Mouse (Mus musculus) neural tube, embryonic 11.5 days (tissue): ENCODE data around the gene Mrc2. TPM values are rescaled to one million over a fixed set of nuclear protein-coding genes. Genes with fewer than 3 reads are reported as not detected.
A peak's percentile ranks its signal among the peaks of the same experiment; 100 is the strongest.

ENCODE experiments used
- ATAC-seq: fragments of 200-750 bp; cut with Nextera tagmentation; 2 replicates; pipeline ENCODE4 v1.8.0; 2017; ENCODE audit warnings: moderate number of reproducible peaks, mild to moderate bottlenecking, moderate TSS enrichment, moderate library complexity; ENCODE audit not compliant: insufficient read depth, low FRiP score, low TSS enrichment
- DNase-seq: peaks from one replicate; pipeline ENCODE4 v3.0.0-alpha.2; 2015; ENCODE audit warnings: low spot score
- H3K27ac ChIP-seq: fragments of 300-500 bp; sonication (generic); 2 replicates; pipeline ENCODE4 v1.5.1; 2014; ENCODE audit warnings: low read depth, mild to moderate bottlenecking, low read length
- H3K27me3 ChIP-seq: fragments of 300-500 bp; sonication (generic); 2 replicates; pipeline ENCODE4 v1.6.1; 2014; ENCODE audit warnings: mild to moderate bottlenecking, low read length, mixed read lengths; ENCODE audit not compliant: control insufficient read depth, insufficient read depth
- H3K36me3 ChIP-seq: fragments of 300-500 bp; sonication (generic); 2 replicates; pipeline ENCODE4 v1.6.1; 2014; ENCODE audit warnings: mild to moderate bottlenecking, low read length, moderate library complexity, mixed read lengths; ENCODE audit not compliant: control insufficient read depth, insufficient read depth
- H3K4me1 ChIP-seq: fragments of 300-500 bp; sonication (generic); 2 replicates; pipeline ENCODE4 v1.6.1; 2014; ENCODE audit warnings: low read length, mixed read lengths; ENCODE audit not compliant: control insufficient read depth, insufficient read depth
- H3K4me2 ChIP-seq: fragments of 300-500 bp; sonication (generic); 2 replicates; pipeline ENCODE4 v1.6.1; 2014; ENCODE audit warnings: low read depth, mild to moderate bottlenecking, moderate library complexity
- H3K4me3 ChIP-seq: fragments of 300-500 bp; sonication (generic); 2 replicates; pipeline ENCODE4 v1.5.1; 2014; ENCODE audit warnings: low read depth, low read length
- H3K9ac ChIP-seq: fragments of 300-500 bp; sonication (generic); 2 replicates; pipeline ENCODE4 v1.6.1; 2014; ENCODE audit warnings: mild to moderate bottlenecking, low read length
- H3K9me3 ChIP-seq: fragments of 300-500 bp; sonication (generic); 2 replicates; pipeline ENCODE4 v1.6.1; 2016; ENCODE audit warnings: low read length; ENCODE audit not compliant: control insufficient read depth
- WGBS: fragments of 180-500 bp; shearing (Covaris S2); extraction: QIAGEN DNeasy Blood & Tissue Kit; methylation state at CpG from one replicate; pipeline ENCODE4 v1.1.7; 2014; 5-methylcytosine and 5-hydroxymethylcytosine counted together
- polyA plus RNA-seq: library from polyadenylated mRNA; unstranded; fragments of >200 nt; fragmentation: Nextera tagmentation; extraction: Ambion mirVana; gene quantifications from 2 replicates; pipeline ENCODE4 v1.2.1, GENCODE M21; 2014

The Mrc2 gene
- polyA plus RNA-seq, 1 experiment from 2014 or later: 9.3 TPM

DNA sequence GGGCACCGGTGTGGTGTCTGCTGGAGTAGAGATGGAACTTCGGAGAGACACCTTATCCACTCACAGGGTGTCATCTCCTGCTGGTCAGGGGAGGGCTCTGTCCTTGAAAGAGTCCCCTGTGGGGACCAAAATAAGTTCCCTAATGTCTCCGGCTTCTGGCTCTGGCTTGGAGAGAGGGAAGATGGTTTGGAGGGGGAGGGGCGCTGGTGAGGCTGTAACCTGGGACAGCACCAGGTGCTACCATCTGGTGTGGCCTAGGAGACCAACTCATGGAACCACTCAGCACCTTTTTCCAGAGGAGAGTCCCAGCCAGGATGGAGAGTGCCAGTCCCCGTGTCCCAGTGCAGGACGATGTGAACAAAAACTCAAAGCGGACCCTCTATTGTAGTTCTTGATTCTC is 58.2 kb downstream of the Mrc2 start:
- H3K36me3 ChIP-seq: peaks cover 2% of the 10 kb centered on the region
- no peak overlapping the region for H3K27ac ChIP-seq
- no peak overlapping the region for H3K4me2 ChIP-seq
- no peaks in the 10 kb centered on the region for H3K9me3 ChIP-seq
- H3K27me3 ChIP-seq: no peaks in the 10 kb centered on the region
- no peak for DNase-seq
- no peaks in the 10 kb centered on the region for H3K4me1 ChIP-seq
- H3K4me3 ChIP-seq: no peak overlapping the region
- WGBS: 86% methylated on average over 7 of the region's 7 CpGs
- no peak overlapping the region for H3K9ac ChIP-seq
- no peak for ATAC-seq

DNA sequence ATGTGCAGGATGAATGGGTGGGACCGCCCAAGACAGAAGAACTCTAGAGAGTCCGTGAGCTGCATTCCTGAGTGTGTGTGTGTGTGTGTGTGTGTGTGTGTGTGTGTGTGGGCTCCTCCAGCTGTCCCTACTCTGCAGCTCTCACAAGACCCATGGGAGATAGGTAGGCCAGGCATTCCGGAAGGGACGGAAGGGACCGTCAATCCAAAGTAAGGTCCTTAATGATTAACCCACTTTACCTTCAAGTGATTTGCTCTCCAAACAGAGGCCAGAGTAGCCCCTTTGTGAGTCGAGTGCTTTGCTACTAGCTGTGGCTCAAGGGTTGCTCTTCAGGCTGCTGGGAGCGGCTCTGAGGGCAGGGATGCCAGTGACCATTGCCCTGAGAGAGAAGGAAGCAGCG is 59.7 kb downstream of the Mrc2 start:
- Histone ChIP-seq H3K9ac (no peak overlapping the region), H3K9me3 (no peaks in the 10 kb centered on the region), H3K27me3 (no peaks in the 10 kb centered on the region), H3K4me1 (no peaks in the 10 kb centered on the region), H3K4me3 (no peak overlapping the region), H3K36me3 (peaks cover 2% of the 10 kb centered on the region), H3K4me2 (no peak overlapping the region), H3K27ac (no peak overlapping the region)
- DNase-seq (no peak), ATAC-seq (no peak)
- WGBS: 60% methylated on average over 8 of the region's 8 CpGs

DNA sequence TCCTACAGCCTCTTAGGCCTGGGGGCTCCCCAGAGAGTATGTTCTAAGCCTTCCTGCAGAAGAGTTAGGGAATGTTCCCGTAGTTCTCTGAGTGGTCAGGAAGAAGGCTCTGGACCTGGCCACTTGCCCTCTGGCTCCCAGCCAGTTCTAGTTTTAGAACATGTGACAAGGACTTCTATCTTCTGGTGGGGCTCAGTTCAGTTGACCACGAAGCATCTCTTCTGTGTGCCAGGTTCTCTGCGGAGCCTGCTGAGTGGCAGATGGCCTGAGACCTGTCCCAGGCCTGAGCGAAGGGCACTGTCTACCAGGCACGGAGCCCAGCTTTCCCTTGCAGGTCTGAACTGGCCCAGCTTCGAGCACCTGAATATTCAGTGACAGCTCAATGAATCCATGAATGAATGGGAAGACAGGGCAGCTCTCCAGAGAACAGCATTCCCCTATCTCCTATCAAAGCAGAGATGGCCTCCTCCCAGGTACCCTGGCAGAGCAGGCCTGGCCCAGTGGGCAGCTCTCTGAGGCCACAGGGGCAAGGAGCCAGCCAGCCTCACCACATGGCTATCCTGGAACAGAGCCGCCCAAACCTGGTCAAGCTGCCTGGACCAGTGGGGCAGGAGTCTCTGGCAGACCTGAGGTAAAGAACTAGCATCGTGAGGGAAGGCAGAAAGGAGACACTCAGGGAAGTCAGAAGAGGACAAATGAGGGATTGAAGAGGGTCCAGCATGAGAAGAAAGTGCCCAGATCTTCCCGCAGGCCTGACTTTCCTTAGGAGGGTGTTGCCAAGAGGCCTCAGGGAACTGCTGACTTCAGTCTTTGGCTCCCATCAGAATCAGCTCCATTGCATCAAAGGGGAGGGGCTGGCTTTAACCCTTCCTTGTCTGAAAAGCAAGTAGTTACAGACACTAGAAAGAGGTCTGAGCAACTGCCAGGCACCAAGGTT is 60.8 kb downstream of the Mrc2 start:
- Histone ChIP-seq H3K4me1 (no peaks in the 10 kb centered on the region), H3K27ac (no peak overlapping the region), H3K4me3 (no peak overlapping the region), H3K36me3 (peaks cover 1% of the 10 kb centered on the region), H3K4me2 (no peak overlapping the region), H3K9ac (no peak overlapping the region), H3K27me3 (no peaks in the 10 kb centered on the region), H3K9me3 (no peaks in the 10 kb centered on the region)
- DNase-seq: no peak
- WGBS: 73% methylated on average over 9 of the region's 9 CpGs
- no peak for ATAC-seq

DNA sequence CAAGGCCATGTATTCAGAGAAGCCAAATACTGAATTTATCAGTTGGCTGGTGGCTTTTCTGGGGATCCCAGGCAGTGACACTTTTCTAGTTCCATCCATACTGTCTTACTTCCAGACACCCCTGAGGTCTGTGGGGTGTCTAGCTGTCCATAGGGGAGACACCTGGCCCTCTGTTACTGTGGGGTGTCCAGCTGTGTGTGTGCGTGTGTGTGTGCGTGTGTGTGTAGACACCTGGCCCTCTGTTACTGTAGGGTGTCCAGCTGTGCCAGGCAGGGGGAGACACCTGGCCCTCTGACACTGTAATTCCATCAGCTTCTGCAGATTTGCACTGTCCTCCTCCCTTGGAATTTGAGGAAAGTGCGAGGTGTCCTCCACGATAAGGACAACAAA is 61.4 kb downstream of the Mrc2 start:
- Histone ChIP-seq H3K9ac (no peak overlapping the region), H3K4me3 (no peak overlapping the region), H3K9me3 (no peaks in the 10 kb centered on the region), H3K4me2 (no peak overlapping the region), H3K27me3 (no peaks in the 10 kb centered on the region), H3K4me1 (no peaks in the 10 kb centered on the region), H3K27ac (no peak overlapping the region), H3K36me3 (no peaks in the 10 kb centered on the region; the same call in none of the 2 replicates)
- ATAC-seq: no peak
- no peak for DNase-seq
- WGBS: 89% methylated on average over 4 of the region's 4 CpGs

DNA sequence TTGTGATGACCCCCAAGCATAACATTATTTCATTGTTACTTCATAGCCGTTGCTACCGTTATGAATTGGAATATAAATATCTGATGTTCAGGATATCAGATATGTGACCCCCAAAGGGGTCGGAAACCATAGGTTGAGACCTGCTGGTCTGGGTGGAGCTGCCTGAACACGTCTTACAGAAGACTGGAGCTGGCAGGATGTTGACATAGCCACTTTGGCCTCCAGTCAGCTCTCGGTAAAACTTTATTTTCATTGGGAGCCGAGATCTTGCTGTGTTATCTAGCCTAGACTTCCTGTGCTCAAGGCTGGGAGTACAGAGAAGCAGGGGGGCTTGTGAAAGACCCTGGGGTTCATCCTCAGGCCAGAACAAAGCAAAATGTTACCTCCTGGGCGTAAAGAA is 63.9 kb downstream of the Mrc2 start:
- Histone ChIP-seq H3K27me3 (no peaks in the 10 kb centered on the region), H3K9ac (no peak overlapping the region), H3K4me3 (no peak overlapping the region), H3K36me3 (no peaks in the 10 kb centered on the region), H3K4me2 (no peak overlapping the region), H3K27ac (no peak overlapping the region), H3K4me1 (no peaks in the 10 kb centered on the region), H3K9me3 (no peaks in the 10 kb centered on the region)
- ATAC-seq (no peak), DNase-seq (no peak)
- WGBS: 78% methylated on average over 7 of the region's 7 CpGs

DNA sequence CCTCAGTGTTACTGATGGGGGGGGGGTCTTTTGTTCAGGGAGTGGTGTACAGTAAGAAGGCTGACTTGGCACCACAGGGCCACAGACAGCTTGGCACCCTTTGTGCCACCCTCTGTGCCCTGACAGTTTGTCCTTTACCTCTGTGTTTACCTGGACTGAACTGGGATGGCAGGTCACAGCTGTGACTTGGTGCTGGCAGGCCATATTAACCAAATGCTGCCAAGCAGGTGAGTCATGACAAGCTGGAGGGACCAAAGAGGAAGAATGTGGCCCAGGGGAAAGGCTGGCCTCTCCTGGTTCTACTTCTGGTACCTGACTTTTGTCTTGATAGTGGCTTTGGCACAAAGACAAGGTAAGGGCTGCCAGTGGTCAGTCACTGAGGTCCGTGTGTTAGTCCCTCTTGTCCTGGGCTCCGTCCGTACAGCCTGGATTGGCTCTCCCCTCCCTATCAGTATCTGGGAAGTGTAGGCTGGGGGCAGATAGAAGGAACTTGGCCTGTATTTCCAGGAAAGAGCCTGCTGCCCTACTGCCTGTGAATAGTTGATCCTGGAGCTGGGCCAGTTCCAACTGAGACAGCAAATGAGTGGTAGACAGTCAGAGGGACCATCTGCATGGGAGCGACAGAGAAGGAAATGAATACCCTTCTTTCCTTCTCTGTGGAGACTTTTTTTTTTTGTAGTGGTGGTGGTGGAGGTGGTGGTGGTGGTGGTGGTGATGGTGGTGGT is 69.8 kb downstream of the Mrc2 start:
- Histone ChIP-seq H3K27me3 (no peaks in the 10 kb centered on the region), H3K4me1 (peaks cover 15% of the 10 kb centered on the region), H3K4me3 (no peak overlapping the region), H3K27ac (no peak overlapping the region), H3K36me3 (no peaks in the 10 kb centered on the region), H3K9ac (no peak overlapping the region), H3K9me3 (no peaks in the 10 kb centered on the region), H3K4me2 (no peak overlapping the region)
- no peak for DNase-seq
- ATAC-seq: no peak
- WGBS: 91% methylated on average over 4 of the region's 4 CpGs

DNA sequence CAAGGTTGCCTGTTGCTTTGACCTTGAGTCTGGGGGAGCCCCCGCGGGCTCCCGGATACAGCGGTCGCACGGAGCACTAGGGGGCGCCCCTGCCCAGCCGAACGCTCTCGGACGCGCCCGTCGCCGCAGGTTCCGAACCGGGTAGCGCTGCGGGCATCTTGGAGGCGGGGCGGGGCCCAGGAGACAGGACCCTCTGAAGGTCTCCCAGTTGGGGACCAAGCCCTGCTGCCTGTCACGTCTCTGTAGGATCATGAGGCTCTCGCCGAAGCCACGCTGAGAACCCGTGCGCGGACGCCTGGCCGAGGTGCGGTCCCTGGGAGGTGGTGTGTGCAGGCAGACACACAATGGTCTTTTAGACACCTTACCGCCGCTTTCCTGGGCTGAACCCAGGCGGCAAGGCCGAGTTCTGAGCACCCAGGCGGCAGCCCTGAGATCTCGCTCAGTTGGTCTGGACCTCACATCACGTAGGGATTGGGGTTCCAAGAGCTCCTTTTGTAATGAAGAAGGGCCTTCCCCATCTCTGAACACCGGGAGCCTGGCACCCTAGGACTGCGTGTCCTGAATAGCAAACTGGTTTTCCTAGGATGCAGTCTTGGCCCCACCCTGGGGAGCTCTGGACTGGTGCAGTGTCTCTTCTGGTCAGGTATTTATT is 70.6 kb downstream of the Mrc2 start:
- H3K4me2 ChIP-seq: peak overlapping the region; percentile 84
- H3K27me3 ChIP-seq: no peaks in the 10 kb centered on the region
- peak overlapping the region; percentile 72 for H3K9ac ChIP-seq
- peak; percentile 89 for DNase-seq
- H3K36me3 ChIP-seq: no peaks in the 10 kb centered on the region
- ATAC-seq: peak; percentile 71
- no peaks in the 10 kb centered on the region for H3K9me3 ChIP-seq
- H3K4me1 ChIP-seq: peaks cover 15% of the 10 kb centered on the region
- WGBS: under 1% methylated on average over 40 of the region's 40 CpGs
- no peak overlapping the region for H3K27ac ChIP-seq
- H3K4me3 ChIP-seq: peak overlapping the region; percentile 47

DNA sequence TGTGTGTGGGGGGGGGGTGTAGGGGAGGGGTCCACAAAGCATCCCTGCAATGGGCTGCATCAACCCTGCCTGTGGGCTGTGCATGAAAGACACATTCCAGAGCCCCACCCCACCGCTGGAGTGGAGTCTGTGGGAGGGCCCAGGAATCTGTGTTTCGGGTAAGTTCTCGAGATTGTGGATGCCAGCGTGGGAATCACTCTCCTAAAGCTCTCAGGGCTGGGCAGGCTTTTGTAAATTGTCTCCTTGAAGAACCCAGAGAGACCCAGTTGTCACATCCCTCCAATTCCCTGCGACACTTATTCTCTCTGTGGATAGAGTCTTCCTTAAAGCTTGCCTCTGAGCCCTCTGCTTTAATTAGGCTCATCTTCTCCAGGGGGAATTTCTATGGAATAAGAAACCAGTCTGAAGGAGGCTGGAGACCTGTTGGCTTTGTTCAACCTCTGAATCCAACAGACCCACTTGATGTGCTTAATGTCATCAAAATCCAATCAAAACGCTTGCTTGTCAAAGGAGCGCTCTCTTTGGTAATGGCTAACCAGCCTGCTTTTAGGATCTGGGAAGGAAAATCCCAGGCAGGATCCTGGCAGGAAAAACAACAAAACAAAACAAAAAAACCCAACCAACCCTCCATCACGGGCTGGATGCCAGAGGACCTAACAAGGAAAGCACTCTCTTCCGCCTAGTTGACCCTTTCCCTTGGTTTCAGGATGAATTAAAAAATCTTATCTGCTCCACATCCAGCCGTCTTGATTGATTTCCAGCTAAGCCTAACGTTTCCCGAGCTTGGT is 71.3 kb downstream of the Mrc2 start:
- ATAC-seq (peak; percentile 54; the same call in 1 of the 2 replicates), DNase-seq (peak; percentile 36)
- Histone ChIP-seq H3K27ac (no peak overlapping the region), H3K4me2 (peak overlapping the region; percentile 84), H3K36me3 (no peaks in the 10 kb centered on the region), H3K4me1 (peaks cover 15% of the 10 kb centered on the region), H3K4me3 (peak overlapping the region; percentile 47), H3K9me3 (no peaks in the 10 kb centered on the region), H3K9ac (peak overlapping the region; percentile 72), H3K27me3 (no peaks in the 10 kb centered on the region)
- 32% methylated on average over 12 of the region's 12 CpGs for WGBS
